Mouse (Mus musculus) liver, embryonic 12.5 days (tissue): ENCODE results near the gene Hspa1a. TPM values are rescaled to one million over a fixed set of nuclear protein-coding genes. Genes with fewer than 3 reads are reported as not detected.
"Not testable (repeated sequence)": the region's sequence is repeated elsewhere in the genome, so short reads cannot be mapped to it uniquely, and the experiment has no call there.

Source experiments
- ATAC-seq: fragments of 200-750 bp; cut with Nextera tagmentation; 2 replicates; pipeline ENCODE4 v1.8.0; 2017; ENCODE audit warnings: moderate number of reproducible peaks, mild to moderate bottlenecking, moderate library complexity
- H3K27ac ChIP-seq: fragments of 300-500 bp; sonication (generic); 2 replicates; pipeline ENCODE4 v1.5.1; 2016; ENCODE audit warnings: mild to moderate bottlenecking
- H3K27me3 ChIP-seq: fragments of 300-500 bp; sonication (generic); replicated peaks from 2 replicates; pipeline ENCODE4 v1.6.1; 2016; ENCODE audit warnings: mild to moderate bottlenecking, moderate library complexity
- H3K36me3 ChIP-seq: fragments of 300-500 bp; sonication (generic); 2 replicates; pipeline ENCODE4 v1.6.1; 2016; ENCODE audit warnings: mild to moderate bottlenecking, moderate library complexity
- H3K4me1 ChIP-seq: fragments of 300-500 bp; sonication (generic); 2 replicates; pipeline ENCODE4 v1.6.1; 2016
- H3K4me2 ChIP-seq: fragments of 300-500 bp; sonication (generic); 2 replicates; pipeline ENCODE4 v1.6.1; 2016; ENCODE audit warnings: mild to moderate bottlenecking, moderate library complexity
- H3K4me3 ChIP-seq: fragments of 300-500 bp; sonication (generic); 2 replicates; pipeline ENCODE4 v1.5.1; 2016; ENCODE audit warnings: mild to moderate bottlenecking, moderate library complexity
- H3K9ac ChIP-seq: fragments of 300-500 bp; sonication (generic); 2 replicates; pipeline ENCODE4 v1.6.1; 2016; ENCODE audit warnings: mild to moderate bottlenecking, moderate library complexity
- H3K9me3 ChIP-seq: fragments of 300-500 bp; sonication (generic); replicated peaks from 2 replicates; pipeline ENCODE4 v1.6.1; 2016; ENCODE audit warnings: mild to moderate bottlenecking, moderate library complexity
- WGBS: fragments of 180-500 bp; shearing (Covaris S2); methylation state at CpG from one replicate; pipeline ENCODE4 v1.1.7; 2016; ENCODE audit not compliant: insufficient replicate concordance; 5-methylcytosine and 5-hydroxymethylcytosine counted together
- polyA plus RNA-seq: library from polyadenylated mRNA; unstranded; fragments of >200 nt; fragmentation: Nextera tagmentation; extraction: Ambion mirVana; gene quantifications from 2 replicates; pipeline ENCODE4 v1.2.1, GENCODE M21; 2016

Gene Hspa1a
- polyA plus RNA-seq, 1 experiment from 2014 or later = 5.0 TPM

DNA sequence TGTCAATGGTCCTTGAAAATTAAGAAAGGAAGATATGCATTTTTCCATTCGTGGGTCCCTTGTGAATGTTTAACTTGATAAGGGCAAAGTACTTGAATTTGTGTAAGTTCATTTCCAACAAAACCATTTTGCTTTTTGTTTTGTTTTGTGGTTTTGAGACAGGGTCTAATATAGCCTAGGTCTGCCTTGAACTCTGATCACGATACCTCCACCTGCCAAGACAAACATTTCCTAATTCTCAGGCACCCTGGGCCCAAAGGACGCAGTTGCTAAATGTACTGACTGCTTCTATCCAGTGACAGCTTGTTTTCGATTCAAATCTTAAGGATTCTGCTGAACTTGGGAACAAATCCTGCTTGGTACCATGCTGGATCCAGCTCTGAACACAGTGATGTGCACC lies 7.7 kb upstream of the Hspa1a start:
- Histone ChIP-seq H3K27ac (no peak overlapping the region), H3K9ac (peak overlapping the region; percentile 4), H3K27me3 (no peaks in the 10 kb centered on the region), H3K36me3 (peaks cover 20% of the 10 kb centered on the region), H3K4me2 (no peak overlapping the region), H3K4me3 (no peak overlapping the region), H3K4me1 (peaks cover 37% of the 10 kb centered on the region), H3K9me3 (no peaks in the 10 kb centered on the region)
- 76% methylated on average over 4 of the region's 4 CpGs for WGBS
- ATAC-seq = no peak

DNA sequence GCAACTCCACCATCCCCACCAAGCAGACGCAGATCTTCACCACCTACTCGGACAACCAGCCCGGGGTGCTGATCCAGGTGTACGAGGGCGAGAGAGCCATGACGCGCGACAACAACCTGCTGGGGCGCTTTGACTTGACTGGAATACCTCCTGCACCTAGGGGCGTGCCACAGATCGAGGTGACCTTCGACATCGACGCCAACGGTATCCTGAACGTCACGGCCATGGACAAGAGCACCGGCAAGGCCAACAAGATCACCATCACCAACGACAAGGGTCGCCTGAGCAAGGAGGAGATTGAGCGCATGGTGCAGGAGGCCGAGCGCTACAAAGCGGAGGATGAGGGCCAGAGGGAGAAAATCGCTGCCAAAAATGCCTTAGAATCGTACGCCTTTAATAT lies 6.3 kb upstream of the Hspa1a start:
- WGBS = 82% methylated on average over 27 of the region's 27 CpGs
- no peak overlapping the region for H3K4me3 ChIP-seq
- no peak overlapping the region for H3K27ac ChIP-seq
- no peaks in the 10 kb centered on the region for H3K9me3 ChIP-seq
- peaks cover 10% of the 10 kb centered on the region for H3K36me3 ChIP-seq
- H3K27me3 ChIP-seq = peaks cover 11% of the 10 kb centered on the region
- ATAC-seq = no peak
- no peak overlapping the region for H3K4me2 ChIP-seq
- no peak overlapping the region for H3K9ac ChIP-seq
- H3K4me1 ChIP-seq = peaks cover 24% of the 10 kb centered on the region

DNA sequence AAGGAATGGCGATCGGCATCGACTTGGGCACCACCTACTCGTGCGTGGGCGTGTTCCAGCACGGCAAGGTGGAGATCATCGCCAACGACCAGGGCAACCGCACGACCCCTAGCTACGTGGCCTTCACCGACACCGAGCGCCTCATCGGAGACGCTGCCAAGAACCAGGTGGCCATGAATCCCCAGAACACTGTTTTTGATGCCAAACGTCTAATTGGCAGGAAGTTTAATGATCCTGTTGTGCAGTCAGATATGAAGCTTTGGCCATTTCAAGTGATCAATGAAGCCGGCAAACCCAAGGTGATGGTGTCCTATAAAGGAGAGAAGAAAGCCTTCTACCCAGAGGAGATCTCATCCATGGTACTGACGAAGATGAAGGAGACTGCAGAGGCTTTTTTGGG lies 5.0 kb upstream of the Hspa1a start:
- Histone ChIP-seq H3K9ac (no peak overlapping the region), H3K4me3 (no peak overlapping the region), H3K27ac (no peak overlapping the region), H3K4me1 (peaks cover 24% of the 10 kb centered on the region), H3K27me3 (peaks cover 24% of the 10 kb centered on the region), H3K4me2 (no peak overlapping the region), H3K9me3 (no peaks in the 10 kb centered on the region), H3K36me3 (peaks cover 10% of the 10 kb centered on the region)
- WGBS = 88% methylated on average over 20 of the region's 20 CpGs
- no peak for ATAC-seq

DNA sequence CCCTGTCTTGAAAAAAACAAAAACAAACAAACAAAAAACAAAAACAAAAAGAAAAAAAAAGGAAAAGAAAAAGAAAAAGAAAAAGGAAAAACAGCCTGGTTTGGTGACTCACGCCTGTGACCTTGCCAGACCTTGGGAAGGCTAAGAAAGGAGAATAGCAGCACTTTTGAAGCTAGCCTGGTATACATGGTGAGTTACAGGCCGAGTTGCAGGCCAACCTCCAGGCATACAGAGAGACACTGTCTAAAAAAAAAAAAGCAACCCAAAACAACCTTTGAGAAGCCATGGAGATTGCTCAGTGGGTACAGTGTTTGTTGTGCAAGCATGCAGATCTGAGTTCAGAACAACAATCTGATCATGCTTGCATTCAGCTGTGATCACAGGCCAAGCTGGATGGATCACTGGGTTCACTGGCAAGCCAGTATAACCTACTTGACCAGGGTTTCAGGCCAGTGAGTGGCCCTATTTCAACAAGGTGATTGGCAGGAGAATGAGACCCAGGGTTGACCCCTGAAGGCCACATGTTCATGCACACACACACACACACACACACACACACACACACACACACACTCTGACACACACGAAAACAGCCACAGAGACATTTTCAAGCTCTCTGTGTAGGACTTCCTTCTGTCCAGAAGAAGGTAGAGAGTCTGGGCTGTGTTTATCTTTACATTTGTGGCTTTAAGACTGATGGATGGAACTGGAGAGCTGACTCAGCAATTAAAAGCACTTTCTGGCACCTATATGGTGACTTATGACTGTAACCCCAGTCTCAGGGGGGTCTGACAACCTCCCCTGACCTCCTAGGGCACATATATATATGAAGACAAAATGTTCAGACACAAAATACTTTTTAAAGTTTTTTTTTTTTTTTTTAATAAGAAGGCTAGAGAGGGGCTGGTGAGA lies 3.9 kb upstream of the Hspa1a start:
- Histone ChIP-seq H3K27me3 (peaks cover 31% of the 10 kb centered on the region), H3K27ac (no peak overlapping the region), H3K9me3 (no peaks in the 10 kb centered on the region), H3K4me3 (no peak overlapping the region), H3K4me2 (no peak overlapping the region), H3K9ac (no peak overlapping the region), H3K4me1 (peaks cover 21% of the 10 kb centered on the region), H3K36me3 (peaks cover 10% of the 10 kb centered on the region)
- no peak for ATAC-seq
- 63% methylated on average over 3 of the region's 3 CpGs for WGBS

DNA sequence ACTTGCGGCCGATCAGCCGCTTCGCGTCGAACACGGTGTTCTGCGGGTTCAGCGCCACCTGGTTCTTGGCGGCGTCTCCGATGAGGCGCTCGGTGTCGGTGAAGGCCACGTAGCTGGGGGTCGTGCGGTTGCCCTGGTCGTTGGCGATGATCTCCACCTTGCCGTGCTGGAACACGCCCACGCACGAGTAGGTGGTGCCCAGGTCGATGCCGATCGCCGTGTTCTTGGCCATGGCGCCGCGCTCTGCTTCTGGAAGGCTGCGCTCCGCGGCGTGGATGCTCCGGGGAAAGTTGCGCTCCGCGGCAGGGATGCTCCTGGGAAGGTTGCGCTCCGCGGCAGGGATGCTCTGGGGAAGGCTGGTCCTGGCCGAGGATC lies 275 bp downstream of the Hspa1a start:
- H3K9me3 ChIP-seq, H3K9ac ChIP-seq, H3K4me1 ChIP-seq, H3K27ac ChIP-seq, H3K36me3 ChIP-seq: not testable (repeated sequence)
- Histone ChIP-seq H3K27me3 (peaks cover 71% of the 10 kb centered on the region), H3K4me3 (peak overlapping the region; percentile 44), H3K4me2 (peak overlapping the region; percentile 69)
- peak; percentile 39 for ATAC-seq
- 4% methylated on average over 30 of the region's 43 CpGs for WGBS

DNA sequence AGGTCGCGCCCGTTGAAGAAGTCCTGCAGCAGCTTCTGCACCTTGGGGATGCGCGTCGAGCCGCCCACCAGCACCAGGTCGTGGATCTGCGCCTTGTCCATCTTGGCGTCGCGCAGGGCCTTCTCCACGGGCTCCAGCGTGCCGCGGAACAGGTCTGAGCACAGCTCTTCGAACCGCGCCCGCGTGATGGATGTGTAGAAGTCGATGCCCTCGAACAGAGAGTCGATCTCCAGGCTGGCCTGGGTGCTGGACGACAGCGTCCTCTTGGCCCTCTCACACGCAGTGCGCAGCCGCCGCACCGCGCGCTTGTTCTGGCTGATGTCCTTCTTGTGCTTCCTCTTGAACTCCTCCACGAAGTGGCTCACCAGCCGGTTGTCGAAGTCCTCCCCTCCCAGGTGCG lies 1.1 kb downstream of the Hspa1a start:
- H3K4me3 ChIP-seq, H3K36me3 ChIP-seq, H3K27ac ChIP-seq, H3K4me2 ChIP-seq, H3K9ac ChIP-seq, H3K9me3 ChIP-seq, ATAC-seq, H3K4me1 ChIP-seq: not testable (repeated sequence)
- 26% methylated on average over 17 of the region's 37 CpGs for WGBS
- H3K27me3 ChIP-seq = peaks cover 79% of the 10 kb centered on the region

DNA sequence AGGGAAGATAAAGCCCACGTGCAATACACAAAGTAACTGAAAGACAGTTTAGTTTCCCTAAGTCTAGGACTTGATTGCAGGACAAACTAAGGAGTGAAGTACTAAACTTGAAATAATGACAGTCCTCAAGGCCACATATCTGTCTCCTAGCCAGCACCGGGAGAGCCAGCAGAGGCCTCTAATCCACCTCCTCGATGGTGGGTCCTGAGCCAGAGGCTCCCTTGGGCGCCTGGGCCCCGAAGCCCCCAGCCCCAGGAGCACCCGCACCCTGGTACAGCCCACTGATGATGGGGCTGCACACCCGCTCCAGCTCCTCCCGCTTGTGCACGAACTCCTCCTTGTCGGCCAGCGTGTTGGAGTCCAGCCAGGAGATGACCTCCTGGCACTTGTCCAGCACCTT lies 2.1 kb downstream of the Hspa1a start, which contains the start of gene Gm20481:
Gm20481 (plus strand) TSS at position 91 of the 400 bp plus-strand sequence.
- H3K27ac ChIP-seq, H3K4me3 ChIP-seq, H3K36me3 ChIP-seq, H3K4me2 ChIP-seq, ATAC-seq, H3K9me3 ChIP-seq, H3K9ac ChIP-seq, H3K4me1 ChIP-seq: not testable (repeated sequence)
- H3K27me3 ChIP-seq = peaks cover 89% of the 10 kb centered on the region
- 49% methylated on average over 7 of the region's 11 CpGs for WGBS

DNA sequence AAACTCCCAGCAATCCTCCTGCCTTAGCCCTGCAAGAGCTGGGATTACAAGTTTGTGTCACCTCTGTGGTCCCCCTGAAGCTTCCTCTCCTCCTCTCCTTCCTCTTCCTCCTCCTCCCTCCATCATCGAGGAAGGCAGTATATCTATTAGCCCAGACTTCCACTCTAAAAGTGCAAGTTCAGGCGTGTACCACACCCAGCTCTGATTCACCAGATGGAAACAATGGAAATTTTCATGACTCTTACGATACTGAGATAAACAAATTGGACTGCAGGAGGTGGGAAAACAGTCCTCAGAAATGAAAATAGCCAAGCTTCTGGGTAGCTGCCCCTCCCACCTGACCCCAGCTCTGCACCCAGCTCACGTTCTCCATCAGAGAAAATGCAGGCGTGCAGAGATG lies 6.3 kb downstream of the Hspa1a start:
- no peak for ATAC-seq
- no peaks in the 10 kb centered on the region for H3K9me3 ChIP-seq
- H3K4me3 ChIP-seq = no peak overlapping the region
- no peaks in the 10 kb centered on the region for H3K36me3 ChIP-seq
- H3K27me3 ChIP-seq = peaks cover 94% of the 10 kb centered on the region
- 33% methylated on average over 5 of the region's 5 CpGs for WGBS
- H3K4me1 ChIP-seq = no peaks in the 10 kb centered on the region
- H3K4me2 ChIP-seq = no peak overlapping the region
- H3K27ac ChIP-seq = no peak overlapping the region
- no peak overlapping the region; the same call in 1 of the 2 replicates for H3K9ac ChIP-seq

DNA sequence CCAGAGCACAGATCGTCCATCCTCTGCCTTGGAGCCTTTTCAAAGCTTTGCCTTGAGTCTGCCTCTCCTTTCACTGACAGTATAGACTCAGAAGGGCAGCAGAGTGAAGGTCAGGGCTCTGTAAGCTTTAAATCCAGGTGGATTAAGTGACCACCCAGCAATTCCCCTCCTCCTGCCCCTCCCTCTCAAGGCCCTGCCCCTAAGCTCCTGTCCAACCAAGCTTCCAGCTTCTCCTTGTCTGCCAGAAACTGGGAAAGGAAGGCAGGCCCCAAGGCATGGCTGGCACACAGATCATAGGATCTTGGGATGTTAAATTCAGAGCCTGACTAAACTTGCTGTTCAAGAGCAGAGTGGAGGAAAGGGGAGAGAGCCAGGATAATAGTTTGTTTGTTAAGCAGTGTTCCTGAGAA lies 7.3 kb downstream of the Hspa1a start:
- H3K9ac ChIP-seq = no peak overlapping the region
- no peaks in the 10 kb centered on the region for H3K9me3 ChIP-seq
- ATAC-seq = no peak
- no peak overlapping the region for H3K27ac ChIP-seq
- peaks cover 8% of the 10 kb centered on the region for H3K4me1 ChIP-seq
- no peak overlapping the region for H3K4me2 ChIP-seq
- no peaks in the 10 kb centered on the region for H3K36me3 ChIP-seq
- 35% methylated on average over 1 of the region's 1 CpGs for WGBS
- no peak overlapping the region for H3K4me3 ChIP-seq
- peaks cover 92% of the 10 kb centered on the region for H3K27me3 ChIP-seq

DNA sequence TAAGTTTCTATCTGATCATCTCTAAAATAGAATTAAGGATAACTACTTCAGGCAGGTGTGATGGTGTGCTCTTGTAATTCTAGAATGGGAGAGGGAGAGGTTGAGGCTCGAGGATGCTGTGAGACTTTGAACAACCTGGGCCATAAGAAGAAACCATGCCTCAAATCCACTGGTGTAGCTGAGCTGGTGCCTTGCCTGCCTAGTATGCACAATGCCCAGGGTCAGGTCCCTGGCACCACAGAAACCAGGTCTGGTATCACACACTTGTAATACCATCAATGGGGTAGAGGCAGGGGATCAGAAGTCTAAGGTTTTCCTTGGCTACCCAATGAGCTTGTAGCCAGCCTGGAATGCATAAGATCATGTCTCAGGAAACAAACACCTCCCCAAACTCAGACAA lies 9.1 kb downstream of the Hspa1a start:
- Histone ChIP-seq H3K4me2 (no peak overlapping the region), H3K4me3 (no peak overlapping the region), H3K27me3 (peaks cover 82% of the 10 kb centered on the region), H3K36me3 (no peaks in the 10 kb centered on the region), H3K27ac (no peak overlapping the region), H3K4me1 (peaks cover 12% of the 10 kb centered on the region), H3K9ac (no peak overlapping the region), H3K9me3 (no peaks in the 10 kb centered on the region)
- WGBS = 48% methylated on average over 1 of the region's 1 CpGs
- ATAC-seq = no peak

DNA sequence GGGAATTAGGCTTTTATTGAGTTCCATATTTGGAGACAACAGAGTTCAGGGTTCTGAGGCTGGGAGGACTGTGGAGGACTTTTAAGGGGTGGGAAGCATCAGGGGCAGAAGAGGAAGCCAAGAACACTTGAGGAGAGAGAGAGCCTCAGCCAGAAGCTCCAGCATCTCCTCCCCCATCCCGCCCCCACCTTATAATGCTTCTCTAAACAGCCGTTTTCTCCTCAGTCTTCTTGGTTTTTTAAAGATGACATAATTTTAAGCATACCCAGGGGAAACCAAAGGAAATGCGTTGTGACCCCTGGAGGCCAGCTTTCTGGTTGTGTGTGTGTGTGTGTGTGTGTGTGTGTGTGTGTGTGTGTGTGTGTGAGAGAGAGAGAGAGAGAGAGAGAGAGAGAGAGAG lies 9.8 kb downstream of the Hspa1a start:
- no peaks in the 10 kb centered on the region for H3K9me3 ChIP-seq
- WGBS = 27% methylated on average over 3 of the region's 3 CpGs
- no peaks in the 10 kb centered on the region for H3K36me3 ChIP-seq
- no peak overlapping the region for H3K4me2 ChIP-seq
- H3K27ac ChIP-seq = no peak overlapping the region
- H3K27me3 ChIP-seq = peaks cover 80% of the 10 kb centered on the region
- peaks cover 12% of the 10 kb centered on the region for H3K4me1 ChIP-seq
- ATAC-seq = no peak
- H3K9ac ChIP-seq = no peak overlapping the region
- H3K4me3 ChIP-seq = no peak overlapping the region

DNA sequence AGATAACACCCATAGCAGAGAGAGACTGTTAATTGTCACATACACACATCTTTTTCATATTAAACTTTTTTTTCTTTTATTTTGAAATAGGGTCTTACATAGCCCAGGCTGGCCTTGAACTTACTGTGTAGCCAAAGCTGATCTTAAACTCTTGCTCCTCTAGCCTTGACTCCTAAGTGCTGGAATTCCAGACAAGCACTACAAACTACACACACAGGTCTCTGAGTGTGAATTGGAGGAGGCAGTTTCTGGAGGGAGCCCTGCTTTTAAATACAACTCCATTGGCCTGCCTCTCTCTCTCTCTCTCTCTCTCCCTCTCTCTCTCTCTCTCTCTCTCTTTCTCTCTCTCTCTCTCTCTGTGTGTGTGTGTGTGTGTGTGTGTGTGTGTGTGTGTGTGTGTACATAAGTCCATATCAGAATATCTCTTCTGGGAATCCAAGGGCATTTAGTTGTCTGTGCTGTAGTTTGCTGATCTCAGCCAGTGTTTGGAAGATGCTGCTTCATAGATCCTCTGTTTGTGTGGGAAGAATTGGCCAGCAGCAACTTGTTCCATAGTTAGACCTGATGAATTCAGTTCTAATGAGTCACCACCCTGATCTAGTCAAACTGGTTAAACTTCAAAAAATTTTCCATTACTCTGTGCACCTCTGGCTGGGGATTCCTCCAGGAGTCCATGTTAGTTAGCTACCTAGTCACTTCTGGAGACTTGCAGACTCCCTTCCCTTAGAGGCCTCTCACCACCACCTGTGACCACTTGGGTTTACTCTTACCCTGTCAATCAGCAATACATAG lies 11.1 kb downstream of the Hspa1a start:
- peaks cover 77% of the 10 kb centered on the region for H3K27me3 ChIP-seq
- no peak overlapping the region for H3K27ac ChIP-seq
- no peak for ATAC-seq
- H3K4me2 ChIP-seq = no peak overlapping the region
- no peaks in the 10 kb centered on the region for H3K36me3 ChIP-seq
- H3K9me3 ChIP-seq = no peaks in the 10 kb centered on the region
- H3K9ac ChIP-seq = no peak overlapping the region
- no peak overlapping the region for H3K4me3 ChIP-seq
- H3K4me1 ChIP-seq = peaks cover 12% of the 10 kb centered on the region
